ENCODE assay signal across 10 mouse cellular contexts in the genomic region with DNA sequence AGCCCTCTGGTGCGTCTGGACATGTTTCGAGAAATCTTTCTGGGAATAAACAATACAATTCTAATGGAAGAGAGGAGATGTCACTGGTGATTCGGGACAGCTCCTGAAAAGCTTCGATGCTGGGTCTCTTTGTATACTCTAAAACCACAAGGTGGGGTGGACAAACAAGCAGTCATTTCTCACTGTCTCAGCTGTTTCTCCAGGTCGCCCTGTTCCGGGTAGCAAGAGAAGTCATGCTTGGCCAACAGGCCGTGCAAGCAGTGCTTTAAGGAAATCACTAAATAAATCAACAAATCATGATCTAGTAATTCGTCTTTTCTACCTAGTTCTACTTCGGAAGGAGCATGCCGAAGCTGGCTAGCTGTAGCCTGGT. TPM values are rescaled to one million over a fixed set of nuclear protein-coding genes. Genes with fewer than 3 reads are reported as not detected.
DNase-seq lines count a peak whose midpoint lies in the region; ATAC-seq lines count a peak whose summit lies in the region.
"Had no signal": no experiment of that assay in that cellular context is flagged by ENCODE, and none has a peak within 500 bp of the region (broad histone marks: within the 10 kb centered on the region; RNA-seq: fewer than 3 reads in every experiment).

No protein-coding gene starts in this region.

- no peak for DNase-seq in kidney, adult 18-20 months
- no peak for DNase-seq in embryo, embryonic 11 days
- DNase-seq in layer of hippocampus, postnatal 36 days, result no peak
- DNase-seq in T-cell, adult 2 months (ENCODE audit: low spot score), result no peak

- peaks cover 25% of the 10 kb centered on the region for H3K4me1 ChIP-seq in kidney, embryonic 15.5 days
- peaks cover 13% of the 10 kb centered on the region for H3K4me1 ChIP-seq in hindbrain, embryonic 16.5 days (ENCODE audit: control insufficient read depth, insufficient read depth, low read depth, low read length)
- peaks cover 24% of the 10 kb centered on the region for H3K4me1 ChIP-seq in midbrain, embryonic 13.5 days (replicated peaks)

- ATAC-seq in kidney, embryonic 15.5 days (replicated peaks; ENCODE audit: low FRiP score), result peak; percentile 17; the same call in 1 of the 2 replicates
- ATAC-seq in common myeloid progenitor, adult 5-6 weeks (replicated peaks; ENCODE audit: low read depth, poor library complexity, severe bottlenecking), result peak; percentile 2
- ATAC-seq in hindbrain, embryonic 16.5 days, result no peak
- ATAC-seq in midbrain, embryonic 13.5 days, result 0 out of 2 replicates have a peak, but pooled peaks have one; percentile 4

- peak overlapping the region; percentile 93; the same call in 1 of the 2 replicates for H3K9ac ChIP-seq in kidney, embryonic 15.5 days
- H3K9ac ChIP-seq in hindbrain, embryonic 16.5 days (ENCODE audit: low read depth, low read length), result peak overlapping the region; percentile 31; the same call in 1 of the 2 replicates
- H3K9ac ChIP-seq in midbrain, embryonic 13.5 days (replicated peaks), result peak overlapping the region; percentile 51

- peak overlapping the region; percentile 82 for H3K4me2 ChIP-seq in kidney, embryonic 15.5 days
- H3K4me2 ChIP-seq in hindbrain, embryonic 16.5 days (ENCODE audit: low read length), result peak overlapping the region; percentile 73
- peak overlapping the region; percentile 91 for H3K4me2 ChIP-seq in midbrain, embryonic 13.5 days (replicated peaks)

- H3K9me3 ChIP-seq in kidney, embryonic 15.5 days (replicated peaks), result no peaks in the 10 kb centered on the region
- H3K9me3 ChIP-seq in hindbrain, embryonic 16.5 days (ENCODE audit: control insufficient read depth, low read length), result no peaks in the 10 kb centered on the region
- no peaks in the 10 kb centered on the region for H3K9me3 ChIP-seq in midbrain, embryonic 13.5 days

- peaks cover 30% of the 10 kb centered on the region for H3K36me3 ChIP-seq in kidney, embryonic 15.5 days
- H3K36me3 ChIP-seq in hindbrain, embryonic 16.5 days (ENCODE audit: control insufficient read depth, insufficient read depth, low read length), result peaks cover 21% of the 10 kb centered on the region
- H3K36me3 ChIP-seq in midbrain, embryonic 13.5 days, result peaks cover 29% of the 10 kb centered on the region

- peak overlapping the region; percentile 90 for H3K27ac ChIP-seq in kidney, embryonic 15.5 days
- peak overlapping the region; percentile 19; the same call in 1 of the 2 replicates for H3K27ac ChIP-seq in hindbrain, embryonic 16.5 days (ENCODE audit: low read depth, low read length)
- H3K27ac ChIP-seq in midbrain, embryonic 13.5 days, result no peak overlapping the region

- peaks cover 3% of the 10 kb centered on the region; the same call in 1 of the 2 replicates for H3K27me3 ChIP-seq in kidney, embryonic 15.5 days
- H3K27me3 ChIP-seq in hindbrain, embryonic 16.5 days (replicated peaks; ENCODE audit: control insufficient read depth, insufficient read depth, low read length), result no peaks in the 10 kb centered on the region
- H3K27me3 ChIP-seq in midbrain, embryonic 13.5 days, result no peaks in the 10 kb centered on the region
- H3K27me3 ChIP-seq: Patski had no signal

- WGBS in kidney, embryonic 15.5 days, result 27% methylated on average over 10 of the region's 10 CpGs
- WGBS in hindbrain, embryonic 16.5 days, result 34% methylated on average over 10 of the region's 10 CpGs
- 38% methylated on average over 10 of the region's 10 CpGs for WGBS in midbrain, embryonic 13.5 days

- H3K4me3 ChIP-seq in kidney, embryonic 15.5 days (replicated peaks), result peak overlapping the region; percentile 85
- H3K4me3 ChIP-seq in hindbrain, embryonic 16.5 days (ENCODE audit: low read length), result peak overlapping the region; percentile 67
- H3K4me3 ChIP-seq in midbrain, embryonic 13.5 days (replicated peaks), result peak overlapping the region; percentile 83

RNA-seq across cellular contexts. Expression of a gene that starts 0.4 kb away (rescaled TPM):
- 96.2 and 103 TPM in 2 replicates for polyA plus RNA-seq in kidney, embryonic 15.5 days (2015; fragmentation: Nextera tagmentation; extraction: Ambion mirVana)
- total RNA-seq in common myeloid progenitor, adult 5-6 weeks (2017), result 20.5 and 30.5 TPM in 2 replicates
- polyA plus RNA-seq in hindbrain, embryonic 16.5 days (2015; fragmentation: Nextera tagmentation; extraction: Ambion mirVana), result 74.6 and 75.6 TPM in 2 replicates
- polyA plus RNA-seq in midbrain, embryonic 13.5 days (2015; fragmentation: Nextera tagmentation; extraction: Ambion mirVana), result 76.6 and 83.1 TPM in 2 replicates
- 10 to 100 TPM; 40.4 to 43.2 TPM for total RNA-seq in layer of hippocampus, postnatal 36 days (2021)

RNA-seq across cellular contexts. Expression of a gene that starts 10.7 kb away (rescaled TPM):
- 0.12 TPM in 1 of 2 replicates, not detected in the other for polyA plus RNA-seq in kidney, embryonic 15.5 days (2015; fragmentation: Nextera tagmentation; extraction: Ambion mirVana)
- not detected in 2 replicates for total RNA-seq in common myeloid progenitor, adult 5-6 weeks (2017)
- polyA plus RNA-seq in hindbrain, embryonic 16.5 days (2015; fragmentation: Nextera tagmentation; extraction: Ambion mirVana), result 4.8 and 5.6 TPM in 2 replicates
- polyA plus RNA-seq in midbrain, embryonic 13.5 days (2015; fragmentation: Nextera tagmentation; extraction: Ambion mirVana), result 0.27 and 0.31 TPM in 2 replicates
- 1 to 10 TPM; 1.3 to 1.4 TPM for total RNA-seq in layer of hippocampus, postnatal 36 days (2021)
- total RNA-seq: granulocyte monocyte progenitor cell, adult 5-6 weeks had no signal

RNA-seq across cellular contexts. Expression of a gene that starts 31.2 kb away (rescaled TPM):
- polyA plus RNA-seq in kidney, embryonic 15.5 days (2015; fragmentation: Nextera tagmentation; extraction: Ambion mirVana), result 1.3 TPM in 2 replicates
- total RNA-seq in common myeloid progenitor, adult 5-6 weeks (2017), result 0.82 and 3.3 TPM in 2 replicates
- polyA plus RNA-seq in hindbrain, embryonic 16.5 days (2015; fragmentation: Nextera tagmentation; extraction: Ambion mirVana), result 0.16 and 0.25 TPM in 2 replicates
- 0.31 TPM in 1 of 2 replicates, not detected in the other for polyA plus RNA-seq in midbrain, embryonic 13.5 days (2015; fragmentation: Nextera tagmentation; extraction: Ambion mirVana)
- 10 to 100 TPM; 11.8 to 13.9 TPM for total RNA-seq in layer of hippocampus, postnatal 36 days (2021)
- total RNA-seq: granulocyte monocyte progenitor cell, adult 5-6 weeks had no signal

RNA-seq across cellular contexts. Expression of a gene that starts 38.5 kb away (rescaled TPM):
- 10.2 and 12.5 TPM in 2 replicates for polyA plus RNA-seq in kidney, embryonic 15.5 days (2015; fragmentation: Nextera tagmentation; extraction: Ambion mirVana)
- total RNA-seq in common myeloid progenitor, adult 5-6 weeks (2017), result 9.7 and 11.6 TPM in 2 replicates
- 2.1 and 2.6 TPM in 2 replicates for polyA plus RNA-seq in hindbrain, embryonic 16.5 days (2015; fragmentation: Nextera tagmentation; extraction: Ambion mirVana)
- polyA plus RNA-seq in midbrain, embryonic 13.5 days (2015; fragmentation: Nextera tagmentation; extraction: Ambion mirVana), result 0.93 and 1.8 TPM in 2 replicates
- 10 to 100 TPM; 18.1 to 19.6 TPM for total RNA-seq in layer of hippocampus, postnatal 36 days (2021)

RNA-seq across cellular contexts. Expression of a gene that starts 52.7 kb away (rescaled TPM):
- 37.0 and 38.7 TPM in 2 replicates for polyA plus RNA-seq in kidney, embryonic 15.5 days (2015; fragmentation: Nextera tagmentation; extraction: Ambion mirVana)
- 42.4 and 47.0 TPM in 2 replicates for total RNA-seq in common myeloid progenitor, adult 5-6 weeks (2017)
- polyA plus RNA-seq in hindbrain, embryonic 16.5 days (2015; fragmentation: Nextera tagmentation; extraction: Ambion mirVana), result 28.7 and 32.2 TPM in 2 replicates
- 28.8 and 33.6 TPM in 2 replicates for polyA plus RNA-seq in midbrain, embryonic 13.5 days (2015; fragmentation: Nextera tagmentation; extraction: Ambion mirVana)
- 10 to 100 TPM; 23.6 to 24.0 TPM for total RNA-seq in layer of hippocampus, postnatal 36 days (2021)

Comparison
In these comparisons a context has a peak if more than half of its experiments do, and no peak if none do; other contexts are left out.
1. H3K9ac ChIP-seq: peak in every context shown above with its lines; median percentile 93 in kidney, embryonic 15.5 days; 51 in midbrain, embryonic 13.5 days; 31 in hindbrain, embryonic 16.5 days.